Mouse (Mus musculus): ENCODE measurements around the gene Ptprg.

DNA sequence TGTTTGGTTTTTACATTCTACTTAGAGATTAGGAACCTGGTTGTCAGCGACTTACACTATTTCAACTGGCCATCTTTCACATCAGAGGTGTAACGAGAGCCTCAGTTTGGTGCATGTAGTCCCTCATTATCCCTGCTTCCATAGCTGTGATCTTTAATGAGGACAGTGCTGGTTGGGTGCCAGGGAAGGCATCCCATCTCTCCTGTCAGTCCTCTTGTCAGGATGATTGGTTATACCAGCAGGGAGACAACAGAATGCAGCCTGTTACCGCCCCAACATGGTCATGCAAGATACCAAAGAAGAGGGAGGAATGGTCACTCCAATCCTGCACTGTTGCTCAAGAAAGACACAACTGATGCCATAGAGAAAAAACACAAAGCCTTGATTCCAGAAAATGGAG lies 574.6 kb downstream of the Ptprg start:
- no peak for TF ChIP-seq CTCF (IDR thresholded peaks at IDR 0.05; ENCODE audit: borderline replicate concordance, insufficient read depth, low read length)
- TF ChIP-seq POLR2A (IDR thresholded peaks at IDR 0.05; ENCODE audit: low read depth, low read length): no peak

Data from embryonic fibroblast, embryonic 13.5 days (primary cell).